Mouse (Mus musculus) forebrain, embryonic 13.5 days (tissue): ENCODE data around the gene Map2k4. TPM values are rescaled to one million over a fixed set of nuclear protein-coding genes. Genes with fewer than 3 reads are reported as not detected.

Experiments used
- ATAC-seq: fragments of 200-750 bp; cut with Nextera tagmentation; 2 replicates; pipeline ENCODE4 v1.8.0; 2017
- H3K27ac ChIP-seq: fragments of 300-500 bp; sonication (generic); 2 replicates; pipeline ENCODE4 v1.5.1; 2015; ENCODE audit warnings: inconsistent platforms, mild to moderate bottlenecking, moderate library complexity
- H3K27me3 ChIP-seq: fragments of 300-500 bp; sonication (generic); 2 replicates; pipeline ENCODE4 v1.6.1; 2015; ENCODE audit warnings: mild to moderate bottlenecking, inconsistent platforms
- H3K36me3 ChIP-seq: fragments of 300-500 bp; sonication (generic); 2 replicates; pipeline ENCODE4 v1.6.1; 2015; ENCODE audit warnings: mild to moderate bottlenecking, inconsistent platforms; ENCODE audit not compliant: poor library complexity, severe bottlenecking
- H3K4me1 ChIP-seq: fragments of 300-500 bp; sonication (generic); 2 replicates; pipeline ENCODE4 v1.6.1; 2015; ENCODE audit warnings: inconsistent platforms
- H3K4me2 ChIP-seq: fragments of 300-500 bp; sonication (generic); 2 replicates; pipeline ENCODE4 v1.6.1; 2015; ENCODE audit warnings: inconsistent platforms, mild to moderate bottlenecking, moderate library complexity
- H3K4me3 ChIP-seq: fragments of 300-500 bp; sonication (generic); 2 replicates; pipeline ENCODE4 v1.5.1; 2015; ENCODE audit warnings: mild to moderate bottlenecking, inconsistent platforms
- H3K9ac ChIP-seq: fragments of 300-500 bp; sonication (generic); 2 replicates; pipeline ENCODE4 v1.6.1; 2015; ENCODE audit warnings: mild to moderate bottlenecking, inconsistent platforms
- H3K9me3 ChIP-seq: fragments of 300-500 bp; sonication (generic); replicated peaks from 2 replicates; pipeline ENCODE4 v1.6.1; 2016; ENCODE audit warnings: inconsistent platforms
- WGBS: fragments of 180-500 bp; shearing (Covaris S2); methylation state at CpG from one replicate; pipeline ENCODE4 v1.1.7; 2015; 5-methylcytosine and 5-hydroxymethylcytosine counted together
- polyA plus RNA-seq: library from polyadenylated mRNA; unstranded; fragments of >200 nt; fragmentation: Nextera tagmentation; extraction: Ambion mirVana; gene quantifications from 2 replicates; pipeline ENCODE4 v1.2.1, GENCODE M21; 2015

Map2k4 gene
- polyA plus RNA-seq, 1 experiment from 2014 or later, result 65.2 TPM

DNA sequence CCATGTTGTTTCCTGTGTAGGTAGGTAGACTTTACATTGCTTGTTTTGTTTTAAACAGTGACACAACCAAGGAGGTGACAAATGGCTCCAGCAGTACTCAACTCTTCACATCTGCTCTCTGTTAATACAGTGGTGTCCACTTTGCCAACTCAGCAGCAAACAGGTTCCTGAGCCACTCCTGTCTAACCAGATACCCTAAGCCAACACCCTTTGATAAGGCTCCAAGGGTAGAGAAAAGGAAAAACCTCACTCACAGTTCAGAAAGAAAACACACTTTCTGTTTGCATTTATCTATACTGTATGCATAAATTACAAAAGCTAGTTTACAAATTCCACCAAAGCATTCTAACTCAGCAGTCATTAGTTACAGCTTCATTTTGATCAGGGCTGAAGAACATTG, 48.2 kb downstream of the Map2k4 start:
- Histone ChIP-seq H3K27me3 (no peaks in the 10 kb centered on the region), H3K4me1 (no peaks in the 10 kb centered on the region), H3K9me3 (no peaks in the 10 kb centered on the region), H3K4me2 (no peak overlapping the region), H3K9ac (no peak overlapping the region), H3K27ac (no peak overlapping the region), H3K4me3 (no peak overlapping the region), H3K36me3 (0 out of 2 replicates have a peak, but pooled peaks cover 1% of the 10 kb centered on the region)
- ATAC-seq, result no peak

DNA sequence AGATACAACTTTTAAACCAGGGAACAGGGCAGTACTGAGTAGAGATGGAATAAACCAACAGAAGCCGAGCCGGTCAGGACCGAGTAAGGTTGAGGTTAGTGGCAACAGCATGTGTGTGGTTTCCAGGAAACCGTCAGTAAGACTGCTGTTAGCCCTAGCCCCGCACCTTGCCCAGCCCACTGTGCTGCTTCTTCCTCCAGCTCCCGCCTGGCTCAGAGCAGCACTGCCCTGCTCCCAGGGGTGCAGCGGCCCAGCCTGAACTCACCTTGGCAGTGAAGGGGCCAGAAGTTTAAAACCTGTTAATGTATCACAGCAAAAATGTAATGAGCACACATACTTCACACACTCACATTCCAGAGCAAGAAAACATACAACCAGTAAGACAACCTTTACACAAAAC, 53.4 kb downstream of the Map2k4 start:
- Histone ChIP-seq H3K27me3 (no peaks in the 10 kb centered on the region), H3K4me2 (no peak overlapping the region), H3K9ac (no peak overlapping the region), H3K9me3 (no peaks in the 10 kb centered on the region), H3K4me1 (no peaks in the 10 kb centered on the region), H3K27ac (no peak overlapping the region), H3K36me3 (0 out of 2 replicates have a peak, but pooled peaks cover 12% of the 10 kb centered on the region), H3K4me3 (no peak overlapping the region)
- WGBS, result 96% methylated on average over 7 of the region's 7 CpGs
- ATAC-seq, result no peak

DNA sequence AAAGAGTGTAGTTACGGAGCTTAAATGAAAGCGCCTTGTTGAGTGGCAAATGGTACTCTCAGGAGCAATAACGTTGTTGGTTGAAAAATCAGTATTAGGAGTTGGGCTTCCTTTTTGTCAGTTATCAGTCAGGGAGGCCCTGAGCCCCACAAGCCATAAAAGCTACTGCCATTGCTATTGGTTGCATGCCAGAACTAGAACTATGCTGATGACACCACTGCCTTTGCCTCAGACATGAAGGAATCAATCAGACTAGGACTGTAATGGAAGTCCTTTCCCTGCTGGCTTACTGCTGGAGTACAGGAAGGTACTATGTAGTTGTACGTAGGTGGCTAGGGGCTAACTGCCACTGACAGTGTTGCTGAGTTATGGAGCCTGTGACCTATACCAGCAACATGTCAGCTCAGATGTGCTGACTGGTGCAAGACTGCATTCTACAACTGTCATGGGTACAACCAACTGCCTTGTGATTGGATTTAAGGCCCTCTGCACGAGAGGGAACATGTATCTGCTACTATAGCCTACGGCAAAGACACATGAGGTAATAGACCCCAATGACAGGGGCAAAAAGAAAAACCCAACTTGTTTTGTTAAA, 58.4 kb downstream of the Map2k4 start:
- Histone ChIP-seq H3K27ac (no peak overlapping the region), H3K36me3 (peaks cover 18% of the 10 kb centered on the region), H3K9me3 (no peaks in the 10 kb centered on the region), H3K27me3 (no peaks in the 10 kb centered on the region), H3K4me2 (no peak overlapping the region), H3K4me3 (no peak overlapping the region), H3K9ac (no peak overlapping the region), H3K4me1 (no peaks in the 10 kb centered on the region)
- no peak for ATAC-seq
- WGBS, result 95% methylated on average over 6 of the region's 6 CpGs

DNA sequence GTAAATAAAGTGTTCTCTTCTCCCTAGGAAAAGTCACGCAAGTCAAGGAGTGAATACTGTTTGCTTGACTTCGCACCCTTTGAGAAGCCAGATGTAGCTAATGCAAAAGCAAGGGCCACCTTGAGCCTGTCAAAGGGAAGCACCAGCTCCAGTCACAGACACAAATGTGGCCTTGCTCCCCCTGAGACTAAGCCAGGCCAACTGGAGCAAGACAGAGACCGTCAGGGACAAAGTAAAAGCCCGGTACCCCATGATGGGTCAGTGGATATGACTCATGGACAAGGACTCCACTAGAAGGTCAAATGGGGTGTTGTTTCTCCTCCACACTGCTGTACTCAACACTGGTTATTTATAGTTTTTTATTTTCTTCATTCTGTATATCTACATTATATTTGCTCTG, 59.2 kb downstream of the Map2k4 start:
- WGBS, result 95% methylated on average over 4 of the region's 4 CpGs
- no peaks in the 10 kb centered on the region for H3K4me1 ChIP-seq
- H3K9me3 ChIP-seq, result no peaks in the 10 kb centered on the region
- H3K4me3 ChIP-seq, result no peak overlapping the region
- H3K4me2 ChIP-seq, result no peak overlapping the region
- H3K36me3 ChIP-seq, result peaks cover 17% of the 10 kb centered on the region
- H3K9ac ChIP-seq, result no peak overlapping the region
- ATAC-seq, result no peak
- H3K27me3 ChIP-seq, result no peaks in the 10 kb centered on the region
- no peak overlapping the region for H3K27ac ChIP-seq

DNA sequence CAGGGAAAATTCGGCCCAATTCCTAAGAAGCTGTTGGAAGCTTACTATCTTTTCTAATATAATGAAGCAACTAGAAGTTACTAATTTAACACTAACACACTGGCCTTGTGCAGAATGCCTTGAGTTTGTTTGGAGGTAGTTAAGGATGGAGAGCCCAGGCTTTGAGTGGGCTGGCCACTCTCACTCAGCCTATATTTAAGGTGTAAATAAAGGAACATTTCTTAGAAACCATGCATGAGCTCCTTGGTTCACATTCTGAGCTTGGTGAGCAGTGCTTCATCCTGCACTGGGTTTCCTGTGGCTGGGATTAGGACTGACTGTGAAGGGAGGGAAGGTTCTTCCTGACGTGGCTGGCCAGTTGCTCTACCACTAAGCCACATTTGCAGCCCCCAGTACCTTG, 64.4 kb downstream of the Map2k4 start:
- no peaks in the 10 kb centered on the region for H3K9me3 ChIP-seq
- no peak overlapping the region for H3K27ac ChIP-seq
- 87% methylated on average over 2 of the region's 2 CpGs for WGBS
- no peaks in the 10 kb centered on the region for H3K4me1 ChIP-seq
- peaks cover 9% of the 10 kb centered on the region for H3K36me3 ChIP-seq
- no peak overlapping the region for H3K4me3 ChIP-seq
- H3K4me2 ChIP-seq, result no peak overlapping the region
- H3K27me3 ChIP-seq, result no peaks in the 10 kb centered on the region
- ATAC-seq, result no peak
- H3K9ac ChIP-seq, result no peak overlapping the region

DNA sequence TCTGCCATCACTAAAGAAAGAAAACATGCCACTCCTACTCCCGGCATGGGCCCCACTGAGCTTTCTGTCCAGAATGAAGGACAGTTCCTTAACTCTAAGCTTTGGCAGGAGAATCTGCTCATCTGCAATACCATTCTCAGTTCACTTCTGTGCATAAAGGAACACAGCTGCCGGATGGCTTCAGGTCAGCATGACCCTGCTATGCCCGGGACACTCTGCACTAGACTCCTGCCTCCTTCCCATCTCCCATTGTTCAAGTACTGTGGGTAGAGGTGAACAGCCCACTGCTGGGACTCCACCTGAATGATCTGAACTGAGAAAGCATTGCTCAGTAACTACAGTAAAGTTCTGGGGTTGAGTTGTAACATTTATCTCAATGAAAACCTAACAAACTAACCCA, 66.5 kb downstream of the Map2k4 start:
- 85% methylated on average over 3 of the region's 3 CpGs for WGBS
- Histone ChIP-seq H3K27ac (no peak overlapping the region), H3K4me3 (no peak overlapping the region), H3K9ac (no peak overlapping the region), H3K27me3 (no peaks in the 10 kb centered on the region), H3K36me3 (peaks cover 5% of the 10 kb centered on the region; the same call in 1 of the 2 replicates), H3K4me1 (no peaks in the 10 kb centered on the region), H3K9me3 (no peaks in the 10 kb centered on the region), H3K4me2 (no peak overlapping the region)
- ATAC-seq, result no peak

DNA sequence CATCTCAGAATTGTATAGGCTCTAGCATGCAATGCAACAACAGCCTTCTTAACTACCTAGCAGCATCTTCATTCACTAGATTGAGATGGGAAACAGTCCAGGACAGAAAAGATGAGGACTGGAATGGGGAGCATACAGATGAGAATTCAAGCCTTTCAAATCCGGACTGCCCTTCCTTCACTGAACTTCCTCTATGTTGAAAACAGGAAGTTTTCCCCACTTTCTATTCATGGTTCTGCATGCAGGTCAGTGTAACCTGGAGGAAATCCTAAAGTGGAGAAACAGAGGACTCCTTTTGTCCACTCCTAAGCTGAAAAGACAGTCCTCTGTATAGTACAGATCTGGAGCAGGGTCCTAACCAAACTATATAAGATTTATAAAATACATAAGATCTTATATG, 68.1 kb downstream of the Map2k4 start:
- Histone ChIP-seq H3K9me3 (no peaks in the 10 kb centered on the region), H3K4me2 (no peak overlapping the region), H3K27me3 (no peaks in the 10 kb centered on the region), H3K4me3 (no peak overlapping the region), H3K27ac (no peak overlapping the region), H3K9ac (no peak overlapping the region), H3K4me1 (0 out of 2 replicates have a peak, but pooled peaks cover 4% of the 10 kb centered on the region), H3K36me3 (peaks cover 5% of the 10 kb centered on the region; the same call in 1 of the 2 replicates)
- ATAC-seq, result no peak
- 86% methylated on average over 1 of the region's 1 CpGs for WGBS

DNA sequence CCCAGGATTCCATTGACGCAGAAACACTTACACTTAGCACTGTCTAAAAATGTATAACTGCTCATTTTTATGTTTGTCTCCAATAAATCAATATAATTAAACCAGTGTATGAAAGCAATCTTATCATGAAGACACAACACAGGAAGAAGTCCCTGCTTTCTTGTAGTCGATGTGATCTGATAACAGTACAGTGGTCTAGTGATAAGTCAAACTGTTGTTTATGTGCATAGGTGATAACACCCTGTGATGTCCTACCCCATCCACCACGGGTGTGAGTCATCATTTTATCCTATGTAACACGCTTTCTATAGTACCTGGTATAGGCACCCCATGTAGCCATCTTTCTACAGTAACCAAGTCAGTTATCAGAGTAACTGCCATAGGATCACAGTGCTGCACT, 74.3 kb downstream of the Map2k4 start:
- H3K9me3 ChIP-seq, result no peaks in the 10 kb centered on the region

DNA sequence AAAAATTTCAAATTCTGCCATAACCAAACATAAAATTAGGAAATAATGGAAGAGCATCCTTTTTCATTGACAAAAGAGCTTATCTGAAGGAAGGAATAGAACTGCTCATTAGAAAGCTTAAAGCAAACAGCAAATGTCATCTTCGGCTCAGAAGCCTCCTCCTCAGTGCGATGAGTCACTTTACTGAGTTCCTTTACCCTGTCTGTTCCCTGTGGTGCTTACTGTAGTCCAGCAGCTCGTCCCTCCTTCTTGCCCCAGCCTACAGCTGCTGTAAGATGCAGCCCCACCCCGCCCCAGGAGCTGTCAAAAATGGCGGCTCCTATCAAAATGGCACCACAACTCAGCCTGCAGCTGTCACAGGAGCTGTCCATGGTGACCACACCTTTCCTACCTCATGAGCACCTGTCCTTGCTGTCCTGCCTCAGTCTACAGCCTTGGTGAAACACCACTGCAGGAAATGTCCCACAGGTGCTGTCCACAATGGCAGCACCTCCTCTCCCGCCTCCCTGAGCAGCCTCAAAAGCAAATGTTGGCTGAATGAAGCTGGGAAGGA, 75.3 kb downstream of the Map2k4 start:
- H3K4me3 ChIP-seq, result no peak overlapping the region
- no peak overlapping the region for H3K4me2 ChIP-seq
- H3K9me3 ChIP-seq, result no peaks in the 10 kb centered on the region
- H3K9ac ChIP-seq, result no peak overlapping the region
- H3K27ac ChIP-seq, result no peak overlapping the region
- no peak for ATAC-seq
- H3K36me3 ChIP-seq, result peaks cover 11% of the 10 kb centered on the region
- H3K27me3 ChIP-seq, result no peaks in the 10 kb centered on the region
- 82% methylated on average over 6 of the region's 6 CpGs for WGBS
- 0 out of 2 replicates have a peak, but pooled peaks cover 9% of the 10 kb centered on the region for H3K4me1 ChIP-seq

More for the DNA sequence above, 74.3 kb downstream of the Map2k4 start:
- Histone ChIP-seq H3K36me3 (peaks cover 9% of the 10 kb centered on the region), H3K9ac (no peak overlapping the region), H3K4me1 (0 out of 2 replicates have a peak, but pooled peaks cover 9% of the 10 kb centered on the region), H3K4me3 (no peak overlapping the region), H3K27ac (no peak overlapping the region), H3K27me3 (no peaks in the 10 kb centered on the region), H3K4me2 (no peak overlapping the region)
- no peak for ATAC-seq
- 88% methylated on average over 4 of the region's 4 CpGs for WGBS

DNA sequence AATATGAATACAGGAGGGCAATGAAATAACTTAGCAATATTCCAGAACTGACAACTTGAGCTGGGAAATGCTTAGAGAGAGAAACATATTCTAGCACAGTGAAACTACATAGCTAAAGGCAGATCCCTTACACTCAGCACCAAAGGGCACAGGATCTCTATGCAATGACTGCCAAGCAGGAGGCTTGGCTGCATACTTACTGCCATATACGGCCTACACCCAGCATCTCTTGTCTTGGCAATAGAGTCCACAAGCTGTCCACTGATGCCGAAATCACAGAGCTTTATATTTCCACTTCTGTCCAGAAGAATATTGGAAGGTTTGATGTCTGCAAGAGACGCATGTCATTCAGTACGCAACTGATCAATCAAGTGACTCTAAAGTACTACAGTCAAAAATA, 81.3 kb downstream of the Map2k4 start:
- ATAC-seq, result no peak
- no peak overlapping the region for H3K9ac ChIP-seq
- no peaks in the 10 kb centered on the region for H3K27me3 ChIP-seq
- peaks cover 24% of the 10 kb centered on the region for H3K36me3 ChIP-seq
- no peak overlapping the region for H3K4me3 ChIP-seq
- no peak overlapping the region for H3K27ac ChIP-seq
- WGBS, result 97% methylated on average over 4 of the region's 4 CpGs
- H3K9me3 ChIP-seq, result no peaks in the 10 kb centered on the region
- H3K4me1 ChIP-seq, result no peaks in the 10 kb centered on the region
- no peak overlapping the region for H3K4me2 ChIP-seq

DNA sequence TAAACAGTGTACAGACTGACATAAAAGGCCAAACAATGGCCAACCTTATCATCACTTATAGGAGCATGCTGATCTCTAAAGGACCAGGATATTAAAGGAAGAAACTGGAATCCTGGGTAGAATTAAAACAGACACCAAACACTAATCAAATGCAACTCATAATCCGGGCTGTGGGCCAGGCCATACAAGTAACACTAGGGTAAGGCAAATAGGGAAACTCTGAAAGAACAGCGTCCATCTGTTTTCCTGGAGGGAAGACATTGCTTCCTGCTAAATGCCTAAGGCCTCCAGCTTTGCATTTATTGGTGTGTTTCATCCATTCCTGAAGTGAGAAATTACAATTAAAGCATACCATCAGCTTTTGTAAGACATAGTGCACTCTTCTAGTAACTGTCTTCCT, 81.9 kb downstream of the Map2k4 start:
- H3K36me3 ChIP-seq, result peaks cover 24% of the 10 kb centered on the region
- no peak overlapping the region for H3K4me3 ChIP-seq
- 97% methylated on average over 2 of the region's 2 CpGs for WGBS
- no peak overlapping the region for H3K9ac ChIP-seq
- H3K27me3 ChIP-seq, result no peaks in the 10 kb centered on the region
- H3K9me3 ChIP-seq, result no peaks in the 10 kb centered on the region
- no peaks in the 10 kb centered on the region for H3K4me1 ChIP-seq
- no peak overlapping the region for H3K27ac ChIP-seq
- no peak overlapping the region for H3K4me2 ChIP-seq
- ATAC-seq, result no peak

DNA sequence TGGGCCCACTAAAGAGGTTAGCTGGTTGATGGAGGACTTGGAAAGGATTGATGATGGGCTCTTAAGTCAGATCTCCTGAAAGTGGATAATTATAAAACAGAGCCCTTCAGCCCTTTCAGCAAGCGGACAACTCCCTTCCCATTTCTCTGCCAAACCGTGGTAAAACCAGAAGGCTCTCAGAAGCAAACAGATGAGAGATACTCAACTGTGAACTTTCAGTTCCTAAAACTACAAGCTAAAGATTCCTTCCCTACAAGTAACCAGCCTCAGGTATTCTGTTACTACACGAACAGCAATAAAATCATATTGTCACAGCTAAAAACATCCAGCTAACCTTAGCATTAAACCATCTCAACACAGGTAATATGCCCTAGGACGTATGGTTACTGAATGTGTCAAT, 83.2 kb downstream of the Map2k4 start:
- WGBS, result 93% methylated on average over 4 of the region's 4 CpGs
- H3K9ac ChIP-seq, result no peak overlapping the region
- no peaks in the 10 kb centered on the region for H3K27me3 ChIP-seq

More for the DNA sequence above, 83.2 kb downstream of the Map2k4 start:
- H3K9me3 ChIP-seq, result no peaks in the 10 kb centered on the region
- no peaks in the 10 kb centered on the region for H3K4me1 ChIP-seq
- H3K27ac ChIP-seq, result no peak overlapping the region
- no peak for ATAC-seq
- no peak overlapping the region for H3K4me3 ChIP-seq
- H3K36me3 ChIP-seq, result peaks cover 28% of the 10 kb centered on the region
- no peak overlapping the region for H3K4me2 ChIP-seq
